Mouse (Mus musculus) 3T3-L1 (cell line): ENCODE data around the gene Zbtb21.

Source experiments
- DNase-seq: peaks from one replicate; pipeline ENCODE4 v3.0.0-alpha.2; 2015; ENCODE audit warnings: low read depth, low spot score

The Zbtb21 gene

DNA sequence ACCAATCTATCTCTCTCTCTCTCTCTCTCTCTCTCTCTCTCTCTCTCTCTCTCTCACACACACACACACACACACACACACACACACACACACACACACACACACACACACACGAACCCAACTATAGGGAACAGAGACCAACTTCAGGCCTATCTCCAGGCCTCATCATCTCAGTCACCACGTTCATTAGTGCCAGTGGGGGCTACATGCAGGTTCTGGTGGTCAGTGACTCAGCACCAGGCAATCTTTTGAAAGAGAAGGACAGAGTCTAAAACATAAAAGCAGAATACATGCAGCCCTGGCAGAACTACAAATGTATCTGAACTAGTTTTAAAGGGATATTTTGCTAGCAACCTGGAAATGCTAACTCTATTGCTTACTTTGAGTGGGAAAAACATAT, 15.4 kb downstream of the Zbtb21 start:
- peak; percentile 35 for DNase-seq

DNA sequence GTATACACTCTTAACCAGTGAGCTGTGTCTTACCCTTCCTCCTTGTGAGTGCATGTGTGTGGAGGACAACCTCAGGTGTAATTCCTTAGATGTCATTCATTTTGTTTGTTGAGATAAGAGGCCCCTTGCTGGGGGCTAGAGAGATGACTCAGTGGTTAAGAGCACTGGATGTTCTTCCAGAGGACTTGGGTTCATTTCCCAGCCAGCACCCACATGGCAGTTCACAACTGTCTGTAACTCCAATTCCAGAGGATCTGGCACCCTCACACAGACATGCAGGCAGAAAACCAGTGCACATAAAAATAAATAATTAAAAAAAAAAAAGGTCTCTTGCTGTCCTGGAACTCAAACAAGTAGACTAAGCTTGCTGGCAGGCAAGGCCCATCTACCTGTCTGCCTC, 20.6 kb downstream of the Zbtb21 start:
- DNase-seq: no peak

DNA sequence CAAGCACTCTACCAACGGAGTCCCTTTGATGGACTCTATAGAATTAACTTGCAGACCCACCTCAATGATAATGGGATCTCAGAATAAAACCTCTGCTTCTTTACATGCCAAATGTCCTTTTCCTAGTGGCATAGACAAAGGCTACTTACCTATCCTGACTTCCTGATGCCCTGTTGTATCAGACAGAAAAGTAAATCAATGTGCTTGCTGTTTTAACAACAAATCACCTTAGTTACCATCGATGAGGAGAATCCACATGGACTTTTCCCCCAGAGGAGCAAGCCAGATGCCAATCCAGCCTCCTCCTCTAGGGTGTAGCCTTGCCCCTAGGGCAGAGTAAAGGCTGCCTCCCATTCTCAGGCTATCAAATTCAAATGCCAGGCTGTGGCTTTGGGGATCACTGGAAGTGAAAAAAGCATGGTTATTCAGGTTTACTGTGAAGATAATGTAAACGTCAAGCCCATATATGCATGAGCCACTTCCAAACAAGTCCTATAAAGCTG, 21.9 kb downstream of the Zbtb21 start:
- no peak for DNase-seq

DNA sequence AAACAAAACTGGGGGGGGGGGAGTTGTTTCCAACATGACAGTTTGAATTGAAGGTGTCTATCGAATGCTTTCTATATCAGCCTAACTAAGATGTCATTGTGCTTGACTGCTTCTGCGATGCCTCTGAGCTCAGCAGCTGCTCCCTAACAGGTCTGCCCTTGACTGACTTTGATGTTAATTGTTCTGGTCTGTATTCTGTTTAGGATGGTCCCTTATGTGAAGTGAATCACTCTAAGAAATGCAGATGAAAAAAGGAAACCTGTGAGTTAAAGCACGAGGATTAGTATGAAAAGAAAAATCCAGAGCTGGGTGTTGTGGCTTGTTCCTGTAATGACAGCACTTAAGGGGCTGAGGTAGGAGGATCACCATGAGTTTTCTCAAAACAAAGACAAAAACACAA, 26.6 kb downstream of the Zbtb21 start:
- no peak for DNase-seq

DNA sequence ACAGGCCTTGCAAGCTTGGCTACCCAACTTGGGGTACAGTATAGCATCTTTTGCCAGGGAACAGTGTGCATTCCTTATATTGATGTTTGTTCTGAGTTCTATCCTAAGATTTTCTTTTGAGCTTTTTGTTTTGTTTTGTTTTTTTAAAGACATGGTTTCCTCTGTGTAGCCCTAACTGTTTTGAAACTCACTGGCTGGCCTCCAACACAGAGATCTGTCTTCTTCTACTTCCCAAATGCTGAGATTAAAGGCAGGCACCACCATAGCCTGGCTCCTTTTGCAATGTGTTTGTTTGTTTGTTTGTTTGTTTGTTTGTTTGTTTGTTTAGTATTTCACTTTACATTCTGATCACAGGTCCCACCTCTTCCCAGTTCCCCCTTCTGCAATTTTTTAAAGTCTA, 32.2 kb downstream of the Zbtb21 start:
- no peak for DNase-seq

DNA sequence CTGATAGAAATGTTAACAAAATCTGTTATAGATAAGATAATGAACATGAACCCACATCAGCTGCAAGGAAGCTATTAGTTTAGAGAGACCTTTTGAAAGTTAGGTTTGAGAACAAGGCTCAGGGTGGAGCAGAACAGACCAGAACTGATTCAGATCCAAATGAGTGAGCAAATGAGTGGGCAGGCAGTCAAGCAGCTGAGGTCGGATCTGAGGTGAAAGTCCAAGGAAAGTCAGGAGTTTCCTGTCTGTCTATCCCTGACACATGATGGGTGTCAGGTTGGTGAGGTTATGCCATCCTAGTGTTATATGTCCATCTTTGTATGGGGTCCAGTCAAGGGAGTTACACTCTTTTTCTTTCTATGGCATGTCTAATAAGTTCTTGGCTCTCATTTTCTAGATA, 32.9 kb downstream of the Zbtb21 start:
- DNase-seq: no peak

DNA sequence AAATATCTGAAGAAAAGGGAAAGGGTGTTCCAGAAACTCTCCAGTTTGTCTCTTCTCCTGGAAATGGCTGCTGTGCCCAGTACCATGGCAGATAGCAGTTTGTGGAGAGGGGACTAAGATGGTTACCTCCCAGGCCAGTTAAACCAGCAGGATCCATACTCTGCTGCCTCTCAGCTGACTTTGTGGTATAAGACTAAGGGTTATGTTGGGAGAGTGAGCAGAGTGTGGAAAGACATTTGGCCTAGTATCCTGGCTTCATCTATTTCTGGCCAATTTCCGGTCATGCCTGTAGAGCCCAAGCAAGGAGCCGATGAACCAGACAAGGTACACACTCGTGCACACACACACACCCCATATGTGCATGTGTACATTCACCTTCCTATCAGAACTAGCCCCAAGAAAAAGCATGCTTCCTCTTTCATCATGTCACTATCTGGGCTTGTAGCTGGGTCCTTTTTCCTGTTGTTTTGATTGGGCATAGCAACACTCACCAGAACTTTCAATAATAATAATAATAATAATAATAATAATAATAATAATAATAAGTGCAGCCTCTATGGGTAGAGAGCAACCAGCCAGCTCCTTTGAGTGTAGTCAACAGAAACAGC, 35.0 kb downstream of the Zbtb21 start:
- DNase-seq: no peak

DNA sequence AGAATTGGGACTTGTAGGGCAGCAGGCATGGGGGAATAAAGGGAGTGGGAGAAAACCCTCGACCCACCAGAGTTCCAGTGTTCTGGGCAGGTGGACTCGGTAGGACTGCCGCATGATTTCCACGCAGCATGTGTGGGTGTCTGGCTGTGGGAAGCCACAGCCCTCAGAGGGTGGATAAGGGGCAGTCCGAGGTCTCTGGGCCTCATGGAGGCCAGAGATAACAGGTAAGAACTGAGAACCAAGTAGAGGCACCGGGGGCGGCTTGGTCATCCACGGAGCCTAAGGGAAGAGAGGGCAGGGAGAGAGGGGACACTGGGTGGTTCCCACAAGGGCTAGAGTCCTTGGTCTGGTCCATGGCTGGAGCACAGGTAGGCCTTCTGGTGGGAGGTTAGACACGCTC, 36.0 kb downstream of the Zbtb21 start:
- DNase-seq: no peak

DNA sequence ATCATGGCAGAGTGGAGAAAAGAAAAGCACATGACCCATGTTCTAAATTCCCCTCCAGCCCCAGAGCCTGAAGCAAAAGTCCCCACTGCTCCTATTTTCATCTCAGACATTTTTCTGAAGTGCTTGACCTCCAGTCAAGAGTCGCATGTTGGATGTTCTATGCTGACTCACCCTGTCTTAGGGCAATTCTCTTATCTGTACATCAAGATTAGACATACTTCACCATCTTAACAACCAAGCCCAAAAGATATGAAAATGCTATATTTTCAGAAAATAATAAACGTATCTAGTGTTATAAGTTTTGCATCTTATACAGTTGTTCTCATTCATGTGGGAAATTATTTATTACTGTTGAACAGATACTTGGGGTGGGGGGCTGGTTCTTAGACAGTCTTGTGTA, 36.7 kb downstream of the Zbtb21 start:
- DNase-seq: peak; percentile 21

DNA sequence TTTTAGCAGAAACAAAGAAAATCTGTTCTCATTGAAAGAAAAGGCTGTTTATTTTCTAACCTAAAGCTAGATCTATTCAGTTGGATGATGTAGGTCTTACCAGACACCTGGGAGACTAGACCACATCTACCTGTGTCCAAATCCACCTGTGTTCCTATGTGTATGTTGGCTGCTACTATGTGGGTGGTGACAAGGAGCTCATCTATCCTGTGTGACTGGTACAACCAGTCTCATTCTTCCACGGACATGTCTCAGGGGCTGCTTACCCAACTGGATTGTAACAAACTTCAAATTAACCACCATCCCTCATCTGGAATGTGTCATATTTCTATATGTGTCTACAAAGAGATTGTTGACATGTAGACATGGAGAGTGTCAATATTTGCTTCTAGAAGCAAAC, 38.7 kb downstream of the Zbtb21 start:
- DNase-seq: no peak

DNA sequence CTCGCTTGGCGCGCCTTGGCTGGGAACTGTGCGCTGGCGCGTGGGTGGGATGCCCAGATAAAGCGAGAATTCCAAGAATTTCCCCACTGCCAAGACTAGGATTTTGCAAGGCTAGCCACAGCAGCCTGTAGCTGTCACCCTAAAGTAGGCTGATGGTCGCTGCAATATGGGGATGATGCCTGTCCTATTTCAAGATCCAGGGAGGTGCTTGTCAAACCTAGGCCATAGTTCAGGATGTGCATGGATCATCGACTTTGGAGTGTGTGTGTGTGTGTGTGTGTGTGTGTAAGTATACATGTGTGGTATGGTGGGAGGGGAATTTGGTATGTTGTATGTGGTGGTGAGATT, 39.7 kb downstream of the Zbtb21 start:
- no peak for DNase-seq

DNA sequence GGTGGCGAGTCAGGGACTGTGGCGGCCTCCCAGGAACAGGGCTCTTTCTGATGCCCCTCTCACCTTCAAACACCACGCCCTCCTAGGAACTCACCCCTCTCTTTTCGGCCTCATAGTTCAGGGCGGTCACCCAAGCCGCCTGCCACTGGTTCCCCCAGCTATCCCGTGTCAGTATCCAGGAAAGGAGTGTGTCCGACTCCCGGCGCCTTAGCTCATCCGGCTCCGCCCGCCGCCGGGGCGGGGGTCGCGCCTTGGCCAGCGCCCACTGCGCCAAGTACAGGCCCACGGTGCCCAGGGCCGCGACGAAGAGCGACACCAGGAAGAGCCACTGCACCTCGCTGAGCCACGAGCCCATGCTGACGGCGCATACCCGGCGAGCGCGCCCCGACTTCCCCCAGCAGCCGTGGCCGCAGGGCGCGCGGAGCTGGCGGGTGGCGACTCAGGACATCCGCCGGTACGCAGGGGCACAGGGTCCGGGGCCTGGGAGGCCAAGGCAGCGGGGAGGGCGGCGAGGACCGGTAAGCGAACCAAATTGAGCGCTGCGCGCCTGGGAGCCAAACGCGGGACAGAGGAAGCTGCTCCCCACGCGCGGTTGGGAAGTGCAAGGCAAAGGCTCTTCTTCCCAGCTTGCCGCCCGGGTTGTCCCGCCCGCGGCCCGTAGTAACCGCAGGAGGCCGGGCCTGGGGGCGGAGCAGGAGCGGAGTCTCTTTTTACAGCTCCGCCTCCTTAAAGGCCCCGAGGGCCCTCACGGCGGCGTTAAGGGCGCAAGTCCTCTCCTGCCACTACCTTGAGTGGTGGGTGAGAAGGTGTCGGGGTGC, 40.3 kb downstream of the Zbtb21 start:
- DNase-seq: peak; percentile 83

DNA sequence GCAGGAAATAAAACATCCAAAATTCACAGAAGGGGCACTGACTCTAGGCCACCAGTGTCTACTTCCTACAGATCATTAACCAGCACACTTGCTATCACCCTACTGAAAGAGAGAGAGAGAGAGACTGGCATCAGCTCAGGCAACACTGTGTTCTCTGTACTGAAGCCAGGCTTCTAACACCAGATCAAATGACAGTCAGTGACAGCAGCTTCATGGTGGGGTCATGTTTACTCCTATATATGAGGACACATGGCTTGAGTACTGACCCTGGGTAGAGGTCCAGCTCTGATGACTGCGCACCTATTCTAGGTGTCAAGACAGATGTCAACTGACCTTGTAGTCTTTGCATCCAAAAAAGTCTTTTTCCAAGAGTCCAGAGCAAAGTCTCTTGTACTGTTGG, 41.8 kb downstream of the Zbtb21 start:
- DNase-seq: no peak

DNA sequence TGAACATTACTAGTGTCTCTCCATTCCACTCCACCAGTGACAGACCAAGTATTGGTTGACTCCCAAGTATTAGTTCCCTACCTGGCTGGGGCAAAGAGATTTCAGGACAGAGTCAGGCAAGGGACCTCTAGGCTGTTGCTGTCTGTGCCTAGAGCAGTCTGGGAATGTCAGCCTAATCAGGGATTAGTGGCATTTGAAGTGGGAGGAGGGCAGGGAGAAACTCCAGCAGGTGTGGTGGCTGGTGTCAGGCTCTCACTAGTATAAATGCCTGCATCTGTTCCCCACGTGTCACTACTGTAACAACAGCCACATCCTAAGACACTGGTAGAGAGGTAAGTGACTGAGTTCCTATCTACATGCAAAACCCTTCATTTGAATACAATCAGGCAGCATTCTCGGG, 42.6 kb downstream of the Zbtb21 start:
- DNase-seq: no peak

DNA sequence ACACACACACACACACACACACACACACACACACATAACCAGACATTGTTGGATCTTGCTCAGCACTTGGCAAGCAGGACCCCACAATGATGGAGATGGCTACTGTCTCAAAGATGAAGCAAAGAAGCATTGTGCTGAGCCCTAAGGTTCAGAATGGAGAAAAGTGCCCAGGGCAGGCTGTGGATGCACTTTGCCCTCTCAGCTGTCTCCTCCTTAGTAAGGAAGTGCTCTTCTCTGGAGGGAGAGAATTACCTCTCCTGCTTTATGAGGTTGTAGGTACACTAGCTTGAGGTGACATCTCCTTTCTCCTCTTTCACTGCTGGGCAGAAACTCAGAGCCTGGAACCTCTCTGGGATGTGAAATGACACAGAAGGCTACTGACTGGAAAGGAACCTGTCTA, 49.5 kb downstream of the Zbtb21 start:
- DNase-seq: no peak

DNA sequence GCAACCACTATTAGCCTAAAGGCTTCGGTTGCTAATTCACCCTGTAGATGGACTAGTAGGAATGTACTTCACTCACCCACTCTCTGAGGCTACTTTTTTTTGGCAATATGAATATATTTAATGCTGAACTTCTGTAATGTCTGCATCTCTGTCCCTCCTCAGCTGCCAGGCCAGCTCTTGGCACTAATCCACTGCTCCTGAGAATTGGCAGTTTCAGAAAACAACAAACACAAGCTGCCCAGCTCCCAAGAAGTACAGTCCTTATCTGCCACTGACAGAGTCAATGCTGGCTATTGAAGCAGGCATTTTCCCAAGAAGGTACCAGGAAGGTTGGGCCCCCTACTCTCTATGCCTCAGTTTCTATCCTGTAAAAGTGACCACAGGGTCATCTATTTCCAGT, 53.1 kb downstream of the Zbtb21 start:
- no peak for DNase-seq

DNA sequence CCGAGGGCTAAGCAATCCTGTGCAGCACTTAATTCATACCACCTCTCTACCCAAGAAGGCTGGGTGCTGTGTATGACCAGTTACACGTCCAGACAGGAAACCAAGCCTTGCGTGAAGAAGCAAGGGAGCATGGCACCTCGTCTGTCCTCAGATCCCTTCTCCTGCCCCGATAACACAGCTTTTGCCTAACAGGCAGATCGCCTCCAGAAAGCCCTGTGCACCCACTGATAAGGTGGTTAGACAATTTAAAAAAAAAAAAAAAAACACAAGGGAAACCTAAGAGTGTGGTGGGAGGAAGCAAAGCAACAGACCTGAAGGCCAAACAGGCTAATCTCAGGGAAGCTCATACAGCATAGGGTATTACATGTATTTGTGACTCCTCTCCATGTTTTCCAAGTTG, 54.9 kb downstream of the Zbtb21 start:
- DNase-seq: no peak

DNA sequence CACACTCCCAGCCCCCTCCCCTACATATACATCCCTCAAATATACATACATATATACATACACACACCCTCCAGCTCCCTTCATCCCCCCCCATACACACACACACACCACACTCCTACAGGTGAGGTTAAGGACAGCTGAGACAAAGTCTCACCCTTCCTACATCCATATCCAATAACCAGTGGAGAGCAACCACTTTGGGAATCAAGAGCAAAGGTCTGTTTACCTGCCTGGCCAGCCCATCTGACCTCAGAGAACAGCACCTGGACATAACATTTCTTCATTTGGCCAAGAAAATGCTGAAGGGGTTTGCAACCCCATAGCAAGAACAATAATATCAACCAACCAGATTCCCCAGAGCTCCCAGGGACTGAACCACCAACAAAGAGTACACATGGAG, 56.1 kb downstream of the Zbtb21 start:
- DNase-seq: no peak

DNA sequence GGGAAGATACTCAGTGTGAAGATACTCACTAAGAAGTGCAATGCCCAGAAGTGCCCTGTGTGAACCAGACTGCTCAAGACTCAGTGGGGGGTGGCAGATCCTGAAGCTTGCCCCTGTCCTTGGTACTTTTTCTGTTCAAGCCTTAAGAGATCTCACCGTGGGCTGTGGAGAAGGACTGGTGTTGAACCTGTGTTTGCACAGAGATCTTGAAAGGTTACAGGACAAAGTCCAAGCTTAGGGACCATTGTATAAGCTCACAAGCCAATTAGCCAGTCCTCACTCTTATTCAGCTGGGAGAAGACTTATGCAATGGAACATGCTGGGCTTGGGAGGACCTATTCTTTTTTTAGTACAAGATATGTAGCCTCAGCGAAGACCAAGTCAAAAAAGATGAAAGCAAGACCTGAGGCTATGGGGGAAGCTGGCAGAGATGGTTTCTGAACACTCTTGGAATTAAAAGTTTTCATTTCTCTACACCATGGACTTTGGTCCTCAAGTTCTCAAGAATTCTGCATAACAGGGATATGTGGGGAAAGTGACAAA, 56.9 kb downstream of the Zbtb21 start:
- DNase-seq: no peak

DNA sequence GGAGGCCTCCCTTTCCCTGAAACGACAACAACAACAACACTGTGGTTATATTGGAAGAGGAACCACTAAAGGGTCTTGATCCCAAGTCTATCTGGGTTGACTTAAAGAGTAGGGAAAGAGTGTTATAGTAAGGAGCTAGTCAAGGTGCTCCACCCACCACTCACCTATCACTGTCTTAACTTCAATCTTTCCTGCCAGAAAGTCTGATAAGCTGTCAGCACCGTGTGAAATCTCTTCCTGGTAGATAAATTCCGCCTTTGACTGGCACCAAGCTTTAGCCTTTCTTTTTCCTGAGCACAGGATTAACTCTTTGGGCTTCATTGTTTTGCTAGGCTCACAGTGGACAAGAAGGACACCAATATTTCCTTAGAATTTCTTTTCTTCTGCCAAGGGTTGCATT, 58.4 kb downstream of the Zbtb21 start:
- no peak for DNase-seq

DNA sequence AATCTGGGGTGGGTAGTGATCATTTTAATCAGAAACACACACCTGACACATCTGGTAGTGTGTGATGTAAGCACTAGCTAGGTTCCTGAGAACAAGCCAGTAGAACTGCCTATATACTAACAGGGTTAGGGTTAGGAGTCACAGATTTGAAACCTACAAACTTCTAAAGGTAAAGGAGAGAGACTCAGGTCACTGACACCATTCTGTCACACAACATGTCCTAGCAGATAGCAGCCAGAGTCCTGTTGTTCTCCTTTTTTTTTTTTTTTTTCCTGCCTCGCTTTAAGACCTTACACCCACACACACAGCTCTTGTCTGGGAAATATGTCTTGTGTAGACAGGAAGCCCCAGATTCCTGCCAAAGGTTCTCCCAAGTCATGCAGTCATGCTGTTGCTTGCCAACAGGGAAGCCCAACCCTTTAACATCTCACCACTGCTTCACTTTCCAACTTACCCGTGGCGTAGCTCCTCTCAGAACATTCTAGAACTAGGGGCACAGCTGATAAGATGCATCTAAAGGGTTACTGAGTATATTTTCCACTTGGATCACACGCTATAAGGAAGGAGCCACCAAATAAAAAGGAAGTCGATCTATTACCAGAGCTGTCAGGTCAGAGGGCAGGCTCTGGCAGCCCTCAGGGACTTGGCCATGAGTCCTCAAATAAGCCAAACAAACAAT, 64.9 kb downstream of the Zbtb21 start:
- DNase-seq: peak; percentile 97
